Mouse (Mus musculus): ENCODE data around the gene Poc1a.
A peak's percentile ranks its signal among the peaks of the same experiment; 100 is the strongest.

Gene Poc1a

GRCm38 (mm10) chr9:106265358-106266075 lies 15.3 kb upstream of the Poc1a start:
- DNase-seq, result no peak

GRCm38 (mm10) chr9:106266936-106267657 lies 13.8 kb upstream of the Poc1a start:
- DNase-seq, result no peak

- DNase-seq, result no peak
These were observed 12.4 kb upstream of the Poc1a start for GRCm38 (mm10) chr9:106268421-106268820.

- DNase-seq, result no peak
These were observed 11.6 kb upstream of the Poc1a start for GRCm38 (mm10) chr9:106269076-106269788.

GRCm38 (mm10) chr9:106269879-106270278 lies 11.0 kb upstream of the Poc1a start:
- no peak for DNase-seq

GRCm38 (mm10) chr9:106270656-106271055 lies 10.2 kb upstream of the Poc1a start:
- no peak for DNase-seq

- DNase-seq, result no peak
These were observed 8.6 kb upstream of the Poc1a start for GRCm38 (mm10) chr9:106272288-106272687.

GRCm38 (mm10) chr9:106273276-106273675 lies 7.6 kb upstream of the Poc1a start:
- DNase-seq, result no peak

- DNase-seq, result no peak
These were observed 7.1 kb upstream of the Poc1a start for GRCm38 (mm10) chr9:106273791-106274190.

- DNase-seq, result no peak
These were observed 6.1 kb upstream of the Poc1a start for GRCm38 (mm10) chr9:106274652-106275180.

- no peak for DNase-seq
These were observed 5.1 kb upstream of the Poc1a start for GRCm38 (mm10) chr9:106275806-106276205.

- DNase-seq, result peak; percentile 78
These were observed 475 bp upstream of the Poc1a start for GRCm38 (mm10) chr9:106280386-106280785.

GRCm38 (mm10) chr9:106282024-106282423 lies 1.2 kb downstream of the Poc1a start:
- DNase-seq, result no peak

GRCm38 (mm10) chr9:106287165-106287564 lies 6.3 kb downstream of the Poc1a start:
- DNase-seq, result no peak

- DNase-seq, result peak; percentile 82
These were observed 8.0 kb downstream of the Poc1a start for GRCm38 (mm10) chr9:106288864-106289263.

GRCm38 (mm10) chr9:106289841-106290240 lies 9.0 kb downstream of the Poc1a start:
- no peak for DNase-seq

GRCm38 (mm10) chr9:106290636-106291122 lies 9.8 kb downstream of the Poc1a start:
- DNase-seq, result no peak

GRCm38 (mm10) chr9:106293569-106294156 lies 12.8 kb downstream of the Poc1a start:
- DNase-seq, result no peak

GRCm38 (mm10) chr9:106296637-106297174 lies 15.8 kb downstream of the Poc1a start:
- no peak for DNase-seq

- DNase-seq, result no peak
These were observed 19.4 kb downstream of the Poc1a start for GRCm38 (mm10) chr9:106300176-106300803.

GRCm38 (mm10) chr9:106300949-106301348 lies 20.1 kb downstream of the Poc1a start:
- no peak for DNase-seq

GRCm38 (mm10) chr9:106301446-106302080 lies 20.7 kb downstream of the Poc1a start:
- no peak for DNase-seq

All from cerebellum, adult 9-10 months (tissue).